Mouse (Mus musculus): ENCODE data around the gene Galnt3. TPM values are rescaled to one million over a fixed set of nuclear protein-coding genes. Genes with fewer than 3 reads are reported as not detected.

The Galnt3 gene
- total RNA-seq, 2 experiments from 2014 or later: 0.99 to 1.9 TPM

DNA sequence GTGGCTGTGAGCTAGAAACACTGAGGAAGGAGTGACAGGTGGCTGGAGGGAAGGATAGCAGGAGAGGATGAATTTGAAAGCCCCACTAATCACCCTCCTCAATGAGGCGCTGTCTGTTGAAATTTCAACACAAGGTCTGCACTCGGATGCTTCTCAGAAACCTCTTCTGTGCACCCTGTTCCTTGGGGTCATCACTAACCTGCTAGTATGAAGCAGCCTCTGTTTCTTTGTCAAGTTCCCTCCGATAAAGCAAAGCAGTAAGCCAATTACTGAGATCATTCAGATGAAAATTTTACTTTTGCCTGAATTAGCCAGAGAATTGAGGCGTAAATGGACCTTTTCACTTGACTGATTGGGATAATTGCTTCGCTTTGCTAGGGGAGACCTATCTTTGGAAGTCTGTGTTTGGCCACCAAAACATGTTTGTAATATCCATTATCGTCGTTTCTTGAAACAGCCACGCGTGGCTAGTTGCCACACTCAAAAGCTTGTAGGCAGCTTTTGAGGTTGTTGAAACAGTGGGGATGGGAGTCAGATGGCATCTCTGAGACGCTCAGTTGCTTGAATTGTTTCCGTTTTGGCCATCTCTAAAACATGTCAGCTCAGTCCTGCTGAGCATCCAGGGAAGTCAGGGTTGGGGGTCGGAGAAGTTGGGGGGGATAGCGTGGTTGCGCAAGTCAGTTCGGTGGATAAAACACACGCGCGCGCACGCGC, 83.4 kb downstream of the Galnt3 start:
- intact Hi-C loops (cut with DNase I): loop anchor here (5.0 kb wide), 2 partner anchors 141 to 249 kb away; no protein-coding TSS in a partner anchor
- no peak for DNase-seq (ENCODE audit: low spot score in 2 of 2)

- intact Hi-C loops (cut with DNase I): loop anchor here (5.0 kb wide), 2 partner anchors 142 to 248 kb away; no protein-coding TSS in a partner anchor
- no peak for DNase-seq (ENCODE audit: low spot score in 2 of 2)
Observed at GRCm38 (mm10) chr2:66040611-66041010, 84.2 kb downstream of the Galnt3 start.

GRCm38 (mm10) chr2:66034907-66035679, 89.7 kb downstream of the Galnt3 start:
- no peak for DNase-seq (ENCODE audit: low spot score in 2 of 2)
- intact Hi-C loops (cut with DNase I): no loop called here

Other genes starting within 250 kb of the Galnt3 start
- gene Ttc21b, start 131.6 kb upstream of the Galnt3 start, total RNA-seq (2021): 10 to 100 TPM in 1 of 2 experiments, 1 to 10 TPM in 1; 7.9 to 12.6 TPM

Data from left cerebral cortex, postnatal 36 days (tissue).